Mouse (Mus musculus) C2C12 (cell line): ENCODE measurements around the gene Gfod1. TPM values are rescaled to one million over a fixed set of nuclear protein-coding genes. Genes with fewer than 3 reads are reported as not detected.
A peak's percentile ranks its signal among the peaks of the same experiment; 100 is the strongest.

Source experiments
- H3K27me3 ChIP-seq: one replicate; pipeline ENCODE4 v1.6.1; 2011; ENCODE audit not compliant: control insufficient read depth, insufficient read depth, insufficient read length
- H3K36me3 ChIP-seq: one replicate; pipeline ENCODE4 v1.6.1; 2011; ENCODE audit not compliant: control insufficient read depth, insufficient read depth
- H3K4me3 ChIP-seq: one replicate; pipeline ENCODE4 v1.5.1; 2011; ENCODE audit warnings: mild to moderate bottlenecking, control low read depth; ENCODE audit not compliant: poor library complexity, insufficient read depth, severe bottlenecking
- H3K79me2 ChIP-seq: one replicate; pipeline ENCODE4 v1.6.1; 2011; ENCODE audit not compliant: control insufficient read depth, insufficient read depth
- H3K79me3 ChIP-seq: one replicate; pipeline ENCODE4 v1.6.1; 2011; ENCODE audit warnings: low read depth, control low read depth
- H3ac ChIP-seq: one replicate; pipeline ENCODE3; 2011; ENCODE audit warnings: low read depth; ENCODE audit not compliant: control insufficient read depth, insufficient read length
- CEBPB ChIP-seq: IDR thresholded peaks from one replicate; pipeline ENCODE4 v1.6.1; 2011; ENCODE audit warnings: low read depth, mild to moderate bottlenecking, control low read depth, moderate library complexity
- CTCF ChIP-seq: IDR thresholded peaks from one replicate; pipeline ENCODE4 v1.5.1; 2011; ENCODE audit not compliant: control insufficient read depth, insufficient read depth, insufficient read length
- FOSL1 ChIP-seq: IDR thresholded peaks from one replicate; pipeline ENCODE4 v1.8.0; 2011; ENCODE audit warnings: mild to moderate bottlenecking, low read length; ENCODE audit not compliant: poor library complexity, insufficient read depth, severe bottlenecking
- MAX ChIP-seq: IDR thresholded peaks from one replicate; pipeline ENCODE4 v1.6.1; 2011; ENCODE audit warnings: mild to moderate bottlenecking, control low read depth
- MYOD1 ChIP-seq: IDR thresholded peaks from one replicate; pipeline ENCODE4 v1.6.1; 2011; ENCODE audit warnings: low read depth; ENCODE audit not compliant: control insufficient read depth, insufficient read length
- MYOG ChIP-seq: IDR thresholded peaks from one replicate; pipeline ENCODE4 v1.6.1; 2011; ENCODE audit not compliant: control insufficient read depth, insufficient read length; ENCODE audit errors: extremely low read depth
- USF1 ChIP-seq: IDR thresholded peaks from one replicate; pipeline ENCODE4 v1.6.1; 2011; ENCODE audit warnings: low read depth, mild to moderate bottlenecking, control low read depth, moderate library complexity
- polyA plus RNA-seq: library from polyadenylated mRNA; unstranded; fragments of >200 nt; fragmentation: generic; extraction: Trizol; gene quantifications from one replicate; pipeline ENCODE4 v1.2.1, GENCODE M21; 2012; ENCODE audit warnings: missing spikeins

Gfod1 gene
- polyA plus RNA-seq, 1 experiment, result 10.3 TPM

- H3K4me3 ChIP-seq, result no peak overlapping the region
Observed at GRCm38 (mm10) chr13:43231965-43232860, 71.8 kb downstream of the Gfod1 start.

GRCm38 (mm10) chr13:43230842-43231241 is 73.1 kb downstream of the Gfod1 start:
- H3K36me3 ChIP-seq, result no peaks in the 10 kb centered on the region
- no peak overlapping the region for H3K4me3 ChIP-seq
- H3ac ChIP-seq, result no peak overlapping the region
- peaks cover 32% of the 10 kb centered on the region for H3K79me3 ChIP-seq
- TF ChIP-seq FOSL1, result no peak
- no peak for TF ChIP-seq MYOD1
- no peak for TF ChIP-seq USF1
- TF ChIP-seq CTCF, result no peak
- no peak for TF ChIP-seq MAX
- no peak for TF ChIP-seq MYOG
- no peak for TF ChIP-seq CEBPB
- H3K79me2 ChIP-seq, result peaks cover 61% of the 10 kb centered on the region
- no peaks in the 10 kb centered on the region for H3K27me3 ChIP-seq

More at GRCm38 (mm10) chr13:43231965-43232860, 71.8 kb downstream of the Gfod1 start:
- no peak overlapping the region for H3ac ChIP-seq
- peaks cover 64% of the 10 kb centered on the region for H3K79me2 ChIP-seq
- H3K36me3 ChIP-seq, result no peaks in the 10 kb centered on the region
- no peak for TF ChIP-seq USF1
- peak; percentile 92 for TF ChIP-seq CEBPB
- no peak for TF ChIP-seq MYOG
- TF ChIP-seq MYOD1, result no peak
- TF ChIP-seq CTCF, result no peak
- H3K27me3 ChIP-seq, result no peaks in the 10 kb centered on the region
- H3K79me3 ChIP-seq, result peaks cover 32% of the 10 kb centered on the region

- peaks cover 32% of the 10 kb centered on the region for H3K79me3 ChIP-seq
- no peaks in the 10 kb centered on the region for H3K36me3 ChIP-seq
- H3ac ChIP-seq, result no peak overlapping the region
- H3K79me2 ChIP-seq, result peaks cover 67% of the 10 kb centered on the region
- H3K27me3 ChIP-seq, result no peaks in the 10 kb centered on the region
- no peak overlapping the region for H3K4me3 ChIP-seq
- no peak for TF ChIP-seq MYOG
- TF ChIP-seq FOSL1, result no peak
- TF ChIP-seq MYOD1, result no peak
- no peak for TF ChIP-seq USF1
- TF ChIP-seq CTCF, result no peak
- TF ChIP-seq MAX, result no peak
- TF ChIP-seq CEBPB, result no peak
Observed at GRCm38 (mm10) chr13:43230238-43230637, 73.7 kb downstream of the Gfod1 start.

- Histone ChIP-seq H3ac (no peak overlapping the region), H3K36me3 (no peaks in the 10 kb centered on the region), H3K79me2 (peaks cover 72% of the 10 kb centered on the region), H3K79me3 (peaks cover 33% of the 10 kb centered on the region), H3K27me3 (no peaks in the 10 kb centered on the region), H3K4me3 (no peak overlapping the region)
- TF ChIP-seq MYOD1, result no peak
- no peak for TF ChIP-seq MYOG
- no peak for TF ChIP-seq CTCF
- no peak for TF ChIP-seq FOSL1
- no peak for TF ChIP-seq MAX
- no peak for TF ChIP-seq CEBPB
- no peak for TF ChIP-seq USF1
Observed at GRCm38 (mm10) chr13:43229767-43230166, 74.2 kb downstream of the Gfod1 start.

- Histone ChIP-seq H3K27me3 (no peaks in the 10 kb centered on the region), H3K4me3 (no peak overlapping the region), H3K79me3 (peaks cover 29% of the 10 kb centered on the region), H3K79me2 (peaks cover 67% of the 10 kb centered on the region), H3ac (no peak overlapping the region), H3K36me3 (no peaks in the 10 kb centered on the region)
- TF ChIP-seq MAX (no peak), MYOD1 (no peak)
Observed at GRCm38 (mm10) chr13:43228141-43228540, 75.8 kb downstream of the Gfod1 start.

GRCm38 (mm10) chr13:43226041-43226440 is 77.9 kb downstream of the Gfod1 start:
- no peak overlapping the region for H3ac ChIP-seq
- no peak overlapping the region for H3K4me3 ChIP-seq
- peaks cover 25% of the 10 kb centered on the region for H3K79me3 ChIP-seq
- H3K79me2 ChIP-seq, result peaks cover 59% of the 10 kb centered on the region
- TF ChIP-seq MYOD1, result no peak
- TF ChIP-seq MYOG, result no peak
- no peak for TF ChIP-seq USF1
- TF ChIP-seq CTCF, result no peak
- TF ChIP-seq FOSL1, result no peak
- no peak for TF ChIP-seq MAX
- TF ChIP-seq CEBPB, result no peak
- H3K36me3 ChIP-seq, result no peaks in the 10 kb centered on the region
- H3K27me3 ChIP-seq, result no peaks in the 10 kb centered on the region
